Mouse (Mus musculus): Measurements from ENCODE around the gene Bmpr2.

Gene Bmpr2

GRCm38 (mm10) chr1:59763164-59763768 lies at the start of gene Bmpr2:
Bmpr2 (plus strand) TSS chr1:59763400.
- peak; percentile 93 for DNase-seq (ENCODE audit: low read depth, low spot score)

GRCm38 (mm10) chr1:59719900-59720299 lies 43.3 kb upstream of the Bmpr2 start:
- DNase-seq (ENCODE audit: low read depth, low spot score), result peak; percentile 55

GRCm38 (mm10) chr1:59725661-59726060 lies 37.5 kb upstream of the Bmpr2 start:
- DNase-seq (ENCODE audit: low read depth, low spot score), result no peak

- no peak for DNase-seq (ENCODE audit: low read depth, low spot score)
These were observed 33.1 kb upstream of the Bmpr2 start for GRCm38 (mm10) chr1:59730106-59730505.

GRCm38 (mm10) chr1:59730737-59731136 lies 32.5 kb upstream of the Bmpr2 start:
- no peak for DNase-seq (ENCODE audit: low read depth, low spot score)

- DNase-seq (ENCODE audit: low read depth, low spot score), result no peak
These were observed 29.1 kb upstream of the Bmpr2 start for GRCm38 (mm10) chr1:59734076-59734475.

- DNase-seq (ENCODE audit: low read depth, low spot score), result peak; percentile 14
These were observed 24.3 kb upstream of the Bmpr2 start for GRCm38 (mm10) chr1:59738768-59739414.

- no peak for DNase-seq (ENCODE audit: low read depth, low spot score)
These were observed 23.4 kb upstream of the Bmpr2 start for GRCm38 (mm10) chr1:59739577-59740354.

GRCm38 (mm10) chr1:59749047-59749446 lies 14.2 kb upstream of the Bmpr2 start:
- DNase-seq (ENCODE audit: low read depth, low spot score), result no peak

GRCm38 (mm10) chr1:59749724-59750123 lies 13.5 kb upstream of the Bmpr2 start:
- DNase-seq (ENCODE audit: low read depth, low spot score), result peak; percentile 39

GRCm38 (mm10) chr1:59755298-59755697 lies 7.9 kb upstream of the Bmpr2 start:
- DNase-seq (ENCODE audit: low read depth, low spot score), result no peak

- peak; percentile 23 for DNase-seq (ENCODE audit: low read depth, low spot score)
These were observed 4.9 kb upstream of the Bmpr2 start for GRCm38 (mm10) chr1:59758325-59758724.

- peak; percentile 88 for DNase-seq (ENCODE audit: low read depth, low spot score)
These were observed 992 bp upstream of the Bmpr2 start for GRCm38 (mm10) chr1:59762208-59762607.

GRCm38 (mm10) chr1:59762651-59763163 lies 493 bp upstream of the Bmpr2 start:
- peak; percentile 79 for DNase-seq (ENCODE audit: low read depth, low spot score)

- peak; percentile 61 for DNase-seq (ENCODE audit: low read depth, low spot score)
These were observed 616 bp downstream of the Bmpr2 start for GRCm38 (mm10) chr1:59763781-59764251.

- DNase-seq (ENCODE audit: low read depth, low spot score), result peak; percentile 43
These were observed 1.3 kb downstream of the Bmpr2 start for GRCm38 (mm10) chr1:59764407-59764971.

GRCm38 (mm10) chr1:59765279-59765678 lies 2.1 kb downstream of the Bmpr2 start:
- no peak for DNase-seq (ENCODE audit: low read depth, low spot score)

- DNase-seq (ENCODE audit: low read depth, low spot score), result no peak
These were observed 3.4 kb downstream of the Bmpr2 start for GRCm38 (mm10) chr1:59766626-59767025.

GRCm38 (mm10) chr1:59771871-59772270 lies 8.7 kb downstream of the Bmpr2 start:
- no peak for DNase-seq (ENCODE audit: low read depth, low spot score)

GRCm38 (mm10) chr1:59781080-59781479 lies 17.9 kb downstream of the Bmpr2 start:
- no peak for DNase-seq (ENCODE audit: low read depth, low spot score)

GRCm38 (mm10) chr1:59788975-59789374 lies 25.8 kb downstream of the Bmpr2 start:
- DNase-seq (ENCODE audit: low read depth, low spot score), result no peak

GRCm38 (mm10) chr1:59789741-59790140 lies 26.5 kb downstream of the Bmpr2 start:
- DNase-seq (ENCODE audit: low read depth, low spot score), result no peak

All from CD4-positive, CD25-positive, alpha-beta regulatory T cell, adult 2 months (primary cell).